Mouse (Mus musculus) spleen, postnatal 0 days (tissue): Measurements from ENCODE around the gene Nxpe4. TPM values are rescaled to one million over a fixed set of nuclear protein-coding genes. Genes with fewer than 3 reads are reported as not detected.

Experiments
- polyA plus RNA-seq: library from polyadenylated mRNA; unstranded; fragments of >200 nt; fragmentation: Nextera tagmentation; extraction: Ambion mirVana; gene quantifications from 2 replicates; pipeline ENCODE4 v1.2.1, GENCODE M21; 2015

The Nxpe4 gene
- polyA plus RNA-seq: 10.0 and 10.1 TPM in 2 replicates

GRCm38 (mm10) chr9:48161505-48162192 is at the start of gene Nxpe4:
Nxpe4 (plus strand) TSS chr9:48162023.

DNA sequence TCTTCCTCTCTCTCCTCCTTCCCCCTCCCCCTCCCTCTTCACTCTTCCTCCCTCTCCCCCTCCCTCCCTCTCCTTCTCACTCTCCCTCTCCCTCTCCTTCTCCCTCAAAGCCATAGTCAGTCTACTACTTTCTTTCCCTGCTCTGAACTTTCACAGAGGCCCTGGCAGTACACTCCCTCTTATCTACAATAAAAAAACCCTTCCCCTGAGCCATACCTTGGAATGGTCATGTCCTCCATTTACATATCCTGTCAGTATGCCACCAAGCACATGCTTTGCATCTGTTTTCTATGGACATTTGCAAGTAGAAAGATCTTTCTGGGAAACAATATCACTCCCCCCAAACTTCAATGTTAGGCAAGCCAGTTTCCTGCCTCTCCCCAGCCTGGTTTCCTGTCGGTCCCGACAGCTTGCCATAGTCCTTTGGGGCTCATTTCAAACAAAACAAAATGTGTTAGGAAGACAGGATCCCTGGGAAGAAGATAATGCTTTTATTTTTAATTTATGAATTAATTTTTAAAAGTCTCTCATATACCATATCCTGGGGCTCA is 191.4 kb downstream of the Nxpe4 start, which contains the start of gene Nxpe2:
TSS of gene Nxpe2 (minus strand) at position 307 of the 551 bp plus-strand sequence.

Other genes starting within 250 kb of the Nxpe4 start
- gene Nxpe2, start 191.4 kb downstream of the Nxpe4 start, polyA plus RNA-seq: 167 and 205 TPM in 2 replicates